Mouse (Mus musculus) CH12.LX (cell line): ENCODE data around the gene Prkce. TPM values are rescaled to one million over a fixed set of nuclear protein-coding genes. Genes with fewer than 3 reads are reported as not detected.

Experiments
- DNase-seq: peaks from one replicate; pipeline ENCODE4 v3.0.0-alpha.2; 2013; ENCODE audit errors: extremely low read depth
- H3K27ac ChIP-seq: 2 replicates; pipeline ENCODE4 v1.5.1; 2012; ENCODE audit warnings: low read depth, mild to moderate bottlenecking, control low read depth, moderate library complexity; ENCODE audit not compliant: insufficient read depth
- H3K27me3 ChIP-seq: replicated peaks from 2 replicates; pipeline ENCODE3; 2012; ENCODE audit warnings: inconsistent platforms
- H3K36me3 ChIP-seq, 2 experiments: replicated peaks in 1 of 2; 2 replicates each; pipeline versions ENCODE3 to v1.6.1; 2012; ENCODE audit warnings: inconsistent platforms in 1 of 2, low read length in 1 of 2, mild to moderate bottlenecking in 1 of 2, mixed read lengths in 1 of 2, moderate library complexity in 1 of 2; ENCODE audit not compliant: control insufficient read depth in 1 of 2, insufficient read depth in 1 of 2
- H3K4me1 ChIP-seq, 2 experiments: 2 replicates each; pipeline ENCODE4 v1.6.1; 2012; ENCODE audit warnings: inconsistent platforms in 1 of 2, moderate library complexity in 1 of 2; ENCODE audit not compliant: insufficient read depth in 2 of 2, control insufficient read depth in 1 of 2
- H3K4me2 ChIP-seq: 2 replicates; pipeline ENCODE4 v1.6.1; 2012; ENCODE audit warnings: low read depth, mild to moderate bottlenecking, control low read depth; ENCODE audit not compliant: poor library complexity, insufficient read depth, severe bottlenecking
- H3K4me3 ChIP-seq, 3 experiments: fragments of 150-350 bp in 1 of 3; sonication (generic) in 1 of 3; replicated peaks in 1 of 3; 2 replicates each; pipeline versions ENCODE3 to v1.5.1; 2011 to 2012; ENCODE audit warnings: low read depth in 2 of 3, low read length in 2 of 3, mild to moderate bottlenecking in 2 of 3, moderate library complexity in 2 of 3, control low read depth in 1 of 3, improper control_type of control experiment in 1 of 3, inconsistent platforms in 1 of 3, mixed read lengths in 1 of 3; ENCODE audit not compliant: poor library complexity in 1 of 3
- H3K79me2 ChIP-seq: replicated peaks from 2 replicates; pipeline ENCODE4 v1.6.1; 2012; ENCODE audit warnings: mild to moderate bottlenecking, moderate library complexity; ENCODE audit not compliant: control insufficient read depth, poor library complexity, insufficient read depth, severe bottlenecking; ENCODE audit errors: extremely low read depth
- H3K9ac ChIP-seq: 2 replicates; pipeline ENCODE4 v1.6.1; 2012; ENCODE audit warnings: low read depth, mild to moderate bottlenecking, control low read depth, moderate library complexity; ENCODE audit not compliant: insufficient read depth
- H3K9me3 ChIP-seq: replicated peaks from 2 replicates; pipeline ENCODE3; 2012; ENCODE audit warnings: low read length, inconsistent platforms, mixed read lengths
- BHLHE40 ChIP-seq: IDR thresholded peaks from 2 replicates; pipeline ENCODE4 v1.6.1; 2011; ENCODE audit warnings: mild to moderate bottlenecking, low read depth, low read length, improper control_type of control experiment
- CHD1 ChIP-seq: IDR thresholded peaks from 2 replicates; pipeline ENCODE4 v1.6.1; 2012; ENCODE audit warnings: low read depth, low read length, improper control_type of control experiment, inconsistent platforms
- ELF1 ChIP-seq: IDR thresholded peaks from 2 replicates; pipeline ENCODE4 v1.6.1; 2014; ENCODE audit warnings: low read depth, mild to moderate bottlenecking, inconsistent platforms, low read length, improper control_type of control experiment
- EP300 ChIP-seq: IDR thresholded peaks from 2 replicates; pipeline ENCODE4 v1.6.1; 2011; ENCODE audit warnings: low read length, improper control_type of control experiment
- ETS1 ChIP-seq: conservative IDR thresholded peaks from 2 replicates; pipeline ENCODE4 v1.6.1; 2012; ENCODE audit warnings: low read depth, mild to moderate bottlenecking, inconsistent platforms, low read length, improper control_type of control experiment, moderate library complexity
- GABPA ChIP-seq: IDR thresholded peaks from 2 replicates; pipeline ENCODE4 v1.6.1; 2012; ENCODE audit warnings: low read depth, low read length, improper control_type of control experiment, inconsistent platforms; ENCODE audit not compliant: insufficient replicate concordance
- HCFC1 ChIP-seq: IDR thresholded peaks from 2 replicates; pipeline ENCODE4 v1.6.1; 2012; ENCODE audit warnings: low read depth, mild to moderate bottlenecking, inconsistent platforms, low read length, improper control_type of control experiment
- JUN ChIP-seq: IDR thresholded peaks from 2 replicates; pipeline ENCODE4 v1.6.1; 2011; ENCODE audit warnings: low read depth, mild to moderate bottlenecking, low read length, improper control_type of control experiment, moderate library complexity; ENCODE audit not compliant: insufficient read depth
- KAT2A ChIP-seq: IDR thresholded peaks from 2 replicates; pipeline ENCODE4 v1.6.1; 2012; ENCODE audit warnings: low read length, improper control_type of control experiment, inconsistent platforms; ENCODE audit not compliant: insufficient replicate concordance
- MAX ChIP-seq: IDR thresholded peaks from 2 replicates; pipeline ENCODE4 v1.6.1; 2011; ENCODE audit warnings: low read length, improper control_type of control experiment
- MXI1 ChIP-seq: IDR thresholded peaks from 2 replicates; pipeline ENCODE4 v1.6.1; 2011; ENCODE audit warnings: mild to moderate bottlenecking, low read depth, low read length, improper control_type of control experiment
- MYC ChIP-seq: IDR thresholded peaks from 2 replicates; pipeline ENCODE4 v1.6.1; 2011; ENCODE audit warnings: low read depth, mild to moderate bottlenecking, improper control_type of control experiment, low read length
- NELFE ChIP-seq: IDR thresholded peaks from 2 replicates; pipeline ENCODE4 v1.6.1; 2011; ENCODE audit warnings: low read depth, low read length, improper control_type of control experiment
- PAX5 ChIP-seq: IDR thresholded peaks from 2 replicates; pipeline ENCODE4 v1.6.1; 2012; ENCODE audit warnings: low read length, inconsistent platforms, mixed read lengths
- RAD21 ChIP-seq: IDR thresholded peaks from 2 replicates; pipeline ENCODE4 v1.6.1; 2011; ENCODE audit warnings: low read depth, mild to moderate bottlenecking, low read length, improper control_type of control experiment, moderate library complexity
- RCOR1 ChIP-seq: conservative IDR thresholded peaks from 2 replicates; pipeline ENCODE4 v1.6.1; 2012; ENCODE audit warnings: low read depth, mild to moderate bottlenecking, inconsistent platforms, low read length, improper control_type of control experiment
- SIN3A ChIP-seq: IDR thresholded peaks from 2 replicates; pipeline ENCODE4 v1.6.1; 2012; ENCODE audit warnings: low read length, improper control_type of control experiment, inconsistent platforms
- TCF12 ChIP-seq: IDR thresholded peaks from 2 replicates; pipeline ENCODE4 v1.6.1; 2014; ENCODE audit warnings: low read depth, mild to moderate bottlenecking, inconsistent platforms, low read length, improper control_type of control experiment
- UBTF ChIP-seq: IDR thresholded peaks from 2 replicates; pipeline ENCODE4 v1.6.1; 2012; ENCODE audit warnings: low read depth, mild to moderate bottlenecking, inconsistent platforms, low read length, improper control_type of control experiment, moderate library complexity
- USF1 ChIP-seq: IDR thresholded peaks from 2 replicates; pipeline ENCODE4 v1.6.1; 2014; ENCODE audit warnings: low read depth, mild to moderate bottlenecking, inconsistent platforms, low read length, improper control_type of control experiment
- ZKSCAN1 ChIP-seq: IDR thresholded peaks from 2 replicates; pipeline ENCODE4 v1.6.1; 2012; ENCODE audit warnings: low read depth, inconsistent platforms, low read length, improper control_type of control experiment, borderline replicate concordance
- ZNF384 ChIP-seq: IDR thresholded peaks from 2 replicates; pipeline ENCODE4 v1.6.1; 2012; ENCODE audit warnings: low read depth, low read length, improper control_type of control experiment, inconsistent platforms
- dilution Hi-C: fragments of 300-500 bp; cut with MboI; formaldehyde crosslinking; loops from 2 replicates; pipeline ENCODE4 v1.14.3; 2020; ENCODE audit warnings: low sequenced_read_pairs; ENCODE audit not compliant: extremely low pct_unique_long_range_greater_than_20kb, extremely low pct_ligation_motif_present
- in situ Hi-C: fragments of 300-500 bp; cut with MboI; formaldehyde crosslinking; loops from 3 replicates; pipeline ENCODE4 v1.14.3; 2019; ENCODE audit warnings: low sequenced_read_pairs, low pct_ligation_motif_present, low pct_unique_long_range_greater_than_20kb, mixed read lengths
- polyA plus RNA-seq: library from polyadenylated mRNA; unstranded; fragments of >175 nt; gene quantifications from 2 replicates; pipeline ENCODE4 v1.2.1, GENCODE M21; 2012; ENCODE audit warnings: low read depth; ENCODE audit not compliant: insufficient read length
- total RNA-seq, 2 experiments: library from RNA; depleted of rRNA; stranded (reverse); fragments of 300-350 nt in 1 of 2; fragments of >200 nt in 1 of 2; gene quantifications; 2 replicates each; pipeline ENCODE4 v1.2.3; 2012 to 2014

Gene Prkce
- total and polyA plus RNA-seq, 3 experiments, result 4.1 to 13.2 (median 11.4) TPM

DNA sequence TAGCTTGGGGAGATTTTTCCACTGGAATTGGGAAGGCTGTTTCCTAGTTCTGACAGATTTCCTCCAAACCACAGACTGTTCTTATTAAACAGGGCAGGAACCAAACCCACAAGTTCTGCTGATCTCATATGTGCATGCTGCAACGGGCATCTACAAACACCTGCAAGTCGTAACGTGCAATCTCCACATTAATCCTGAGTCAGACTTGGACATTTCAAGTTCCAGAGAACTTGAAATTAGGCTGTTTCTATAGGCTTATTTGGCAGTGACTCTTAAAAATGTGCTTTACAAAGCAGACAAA lies 277.8 kb downstream of the Prkce start:
- DNase-seq, result no peak
- no peak for TF ChIP-seq RAD21
- no peak for TF ChIP-seq ZKSCAN1
- no peak for TF ChIP-seq JUN
- no peak for TF ChIP-seq ZNF384
- TF ChIP-seq UBTF, result no peak
- no peak for TF ChIP-seq GABPA
- TF ChIP-seq CHD1, result peak; percentile 69; the same call in 1 of the 2 replicates
- no peak for TF ChIP-seq KAT2A
- no peak for TF ChIP-seq PAX5
- 0 out of 2 replicates have a peak, but pooled peaks have one; percentile 16 for TF ChIP-seq RCOR1
- no peak for TF ChIP-seq USF1
- TF ChIP-seq EP300, result no peak
- no peak for TF ChIP-seq HCFC1
- TF ChIP-seq, all 38 proteins: peak for 2
- Histone ChIP-seq H3K4me2 (peak overlapping the region; percentile 60), H3K27me3 (no peaks in the 10 kb centered on the region), H3K4me3 (no peak overlapping the region), H3K9me3 (peaks cover 7% of the 10 kb centered on the region), H3K79me2 (peaks cover 4% of the 10 kb centered on the region; the same call in 1 of the 2 replicates), H3K4me1 (peaks cover 27 to 48% of the 10 kb centered on the region in 2 experiments), H3K27ac (peak overlapping the region; percentile 92), H3K9ac (peak overlapping the region; percentile 26), H3K36me3 (peaks cover 0 to 5% of the 10 kb centered on the region in 2 experiments)
- dilution Hi-C loops, result no loop called here
- in situ Hi-C loops, result loop anchor here (10.0 to 25.0 kb wide), 2 partner anchors 281 to 558 kb away; partner anchors contain the start of gene Prkce

DNA sequence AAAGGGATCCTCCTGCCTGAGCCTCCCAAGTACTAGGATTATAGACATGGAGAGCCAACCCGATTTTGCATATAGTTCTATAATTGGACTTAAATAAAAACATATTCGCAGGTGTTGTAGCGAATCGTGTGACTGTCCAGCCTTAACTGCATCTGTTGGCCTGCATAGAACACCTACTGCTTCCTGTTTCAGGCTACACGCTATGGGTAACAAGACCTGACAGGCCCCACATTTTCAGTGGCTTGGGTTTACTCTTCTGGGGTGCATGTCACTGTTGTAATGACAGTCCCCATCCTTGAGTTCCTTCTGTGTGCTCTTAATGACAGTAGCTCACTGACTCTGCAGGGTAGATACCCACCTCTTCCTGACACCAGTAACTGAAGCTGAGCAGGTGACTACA lies 278.3 kb downstream of the Prkce start:
- Histone ChIP-seq H3K9me3 (peaks cover 7% of the 10 kb centered on the region), H3K4me1 (peaks cover 27 to 48% of the 10 kb centered on the region in 2 experiments), H3K36me3 (peaks cover 0 to 2% of the 10 kb centered on the region in 2 experiments), H3K79me2 (peaks cover 4% of the 10 kb centered on the region; the same call in 1 of the 2 replicates), H3K27me3 (no peaks in the 10 kb centered on the region)
- dilution Hi-C loops, result no loop called here
- TF ChIP-seq ETS1 (peak; percentile 43; the same call in 1 of the 2 replicates), CHD1 (peak; percentile 73; the same call in 1 of the 2 replicates), EP300 (peak; percentile 70), MYC (peak; percentile 63; the same call in 1 of the 2 replicates), ELF1 (peak; percentile 70; the same call in 1 of the 2 replicates), SIN3A (no peak), TCF12 (peak; percentile 78; the same call in 1 of the 2 replicates), MAX (0 out of 2 replicates have a peak, but pooled peaks have one; percentile 18), BHLHE40 (peak; percentile 70), MXI1 (peak; percentile 11; the same call in 1 of the 2 replicates), GABPA (no peak), NELFE (no peak)
- TF ChIP-seq, all 38 proteins: peak for 9
- no peak for DNase-seq
- Histone ChIP-seq H3K4me2 (0 out of 2 replicates have a peak overlapping the region, but pooled peaks have one; percentile 11), H3K4me3 (no peak overlapping the region), H3K27ac (peak overlapping the region; percentile 85), H3K9ac (peak overlapping the region; percentile 26)
- in situ Hi-C loops, result loop anchor here (10.0 to 25.0 kb wide), 2 partner anchors 281 to 559 kb away; partner anchors contain the start of gene Prkce
